Mouse (Mus musculus) 3134 (cell line): ENCODE results near the gene St6gal1.
A peak's percentile ranks its signal among the peaks of the same experiment; 100 is the strongest.

Experiments
- DNase-seq: peaks from one replicate; pipeline ENCODE4 v3.0.0-alpha.2; 2011; ENCODE audit warnings: low spot score; ENCODE audit not compliant: insufficient read length; ENCODE audit errors: extremely low read depth

St6gal1 gene

GRCm38 (mm10) chr16:23271746-23272520 lies 47.4 kb downstream of the St6gal1 start:
- DNase-seq = no peak

- DNase-seq = peak; percentile 80
These were observed 48.1 kb downstream of the St6gal1 start for GRCm38 (mm10) chr16:23272521-23273230.

- DNase-seq = no peak
These were observed 49.5 kb downstream of the St6gal1 start for GRCm38 (mm10) chr16:23274005-23274404.

GRCm38 (mm10) chr16:23274606-23275310 lies 50.2 kb downstream of the St6gal1 start:
- DNase-seq = peak; percentile 43

- no peak for DNase-seq
These were observed 51.1 kb downstream of the St6gal1 start for GRCm38 (mm10) chr16:23275661-23276060.

GRCm38 (mm10) chr16:23279879-23280741 lies 55.6 kb downstream of the St6gal1 start:
- no peak for DNase-seq

GRCm38 (mm10) chr16:23280742-23281090 lies 56.2 kb downstream of the St6gal1 start:
- no peak for DNase-seq

- DNase-seq = no peak
These were observed 57.7 kb downstream of the St6gal1 start for GRCm38 (mm10) chr16:23282241-23282640.

GRCm38 (mm10) chr16:23282941-23283340 lies 58.4 kb downstream of the St6gal1 start:
- no peak for DNase-seq

- no peak for DNase-seq
These were observed 59.1 kb downstream of the St6gal1 start for GRCm38 (mm10) chr16:23283677-23284076.

GRCm38 (mm10) chr16:23284470-23285394 lies 60.2 kb downstream of the St6gal1 start:
- no peak for DNase-seq

GRCm38 (mm10) chr16:23286380-23287097 lies 62.0 kb downstream of the St6gal1 start:
- no peak for DNase-seq

- no peak for DNase-seq
These were observed 62.9 kb downstream of the St6gal1 start for GRCm38 (mm10) chr16:23287312-23288040.

GRCm38 (mm10) chr16:23288103-23288502 lies 63.6 kb downstream of the St6gal1 start:
- DNase-seq = no peak

GRCm38 (mm10) chr16:23289424-23289823 lies 64.9 kb downstream of the St6gal1 start:
- DNase-seq = no peak

GRCm38 (mm10) chr16:23290171-23290570 lies 65.6 kb downstream of the St6gal1 start:
- no peak for DNase-seq

- peak; percentile 64 for DNase-seq
These were observed 67.0 kb downstream of the St6gal1 start for GRCm38 (mm10) chr16:23291521-23291920.

- DNase-seq = no peak
These were observed 69.7 kb downstream of the St6gal1 start for GRCm38 (mm10) chr16:23294236-23294635.
